Comparison of ENCODE assay signal across 16 mouse cellular contexts in the genomic region with DNA sequence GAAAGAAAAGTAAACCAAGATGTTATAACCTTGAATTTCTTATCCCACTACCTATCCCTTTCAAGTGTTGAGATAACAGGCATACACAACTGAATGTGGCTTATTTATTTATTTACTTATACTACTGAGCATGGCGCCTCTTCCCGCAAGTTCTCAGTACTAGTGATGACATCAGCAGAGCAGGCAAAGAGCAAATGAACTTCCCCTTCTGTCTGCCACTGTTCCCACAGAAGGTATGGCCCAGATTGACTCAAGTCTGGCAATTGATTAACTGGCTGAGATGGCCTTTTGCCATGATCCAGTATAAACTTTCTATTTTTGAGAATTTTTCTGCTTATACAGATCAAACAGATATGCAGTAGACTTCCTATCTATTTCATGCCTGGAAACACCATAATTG.
"Had no signal": no experiment of that assay in that cellular context is flagged by ENCODE, and none has a peak within 500 bp of the region (broad histone marks: within the 10 kb centered on the region; RNA-seq: fewer than 3 reads in every experiment).

No protein-coding gene starts in this region.

- H3K9me3 ChIP-seq: limb, embryonic 12.5 days; liver, embryonic 13.5 days; midbrain, embryonic 13.5 days; stomach, embryonic 15.5 days had no signal

- H3K9ac ChIP-seq: limb, embryonic 12.5 days; liver, embryonic 13.5 days; lung, embryonic 14.5 days; midbrain, embryonic 13.5 days; stomach, embryonic 15.5 days had no signal

- H3K4me1 ChIP-seq: liver, embryonic 13.5 days; stomach, embryonic 15.5 days had no signal

- ATAC-seq: inflammation-experienced regulatory T-cells, adult 6 months; midbrain, embryonic 13.5 days had no signal

- H3K4me3 ChIP-seq: layer of hippocampus, adult 2 months; limb, embryonic 12.5 days; liver, embryonic 13.5 days; midbrain, embryonic 13.5 days; myocyte; stomach, embryonic 15.5 days had no signal

- H3K36me3 ChIP-seq: limb, embryonic 12.5 days; liver, embryonic 13.5 days; midbrain, embryonic 13.5 days; stomach, embryonic 15.5 days had no signal

- H3K4me2 ChIP-seq: limb, embryonic 12.5 days; liver, embryonic 13.5 days; lung, embryonic 14.5 days; midbrain, embryonic 13.5 days; stomach, embryonic 15.5 days had no signal

- DNase-seq: kidney, adult 18-20 months; kidney, postnatal 10 days; kidney, postnatal 4 days; liver, embryonic 13.5 days; lung, embryonic 14.5 days; lung, postnatal 14 days; right cerebral cortex, postnatal 4 days; thymus, adult 2 months; thymus, postnatal 4 days had no signal

- H3K27me3 ChIP-seq: limb, embryonic 12.5 days; midbrain, embryonic 13.5 days; stomach, embryonic 15.5 days had no signal

- H3K27ac ChIP-seq: layer of hippocampus, adult 2 months; limb, embryonic 12.5 days; liver, embryonic 13.5 days; macrophage; midbrain, embryonic 13.5 days; stomach, embryonic 15.5 days had no signal
